Mouse (Mus musculus) liver, postnatal 0 days (tissue): ENCODE results near the gene Scube2.
A peak's percentile ranks its signal among the peaks of the same experiment; 100 is the strongest.

Experiments
- CTCF ChIP-seq: sonication (generic); IDR thresholded peaks from 2 replicates; pipeline ENCODE4 v1.5.1; 2016; ENCODE audit warnings: antibody characterized with exemption, low read depth
- EP300 ChIP-seq: IDR thresholded peaks from 2 replicates; pipeline ENCODE4 v1.6.1; 2016; ENCODE audit warnings: antibody characterized with exemption, low read depth, mild to moderate bottlenecking

GRCm38 (mm10) chr7:109767575-109768350, 97.7 kb downstream of the Scube2 start:
- TF ChIP-seq EP300 (peak; percentile 36; the same call in 1 of the 2 replicates), CTCF (no peak)
